Mouse (Mus musculus) embryonic fibroblast, embryonic 13.5 days (primary cell): Measurements from ENCODE around the gene 1700034I23Rik.

Experiments used
- CTCF ChIP-seq: IDR thresholded peaks from 2 replicates; pipeline ENCODE4 v1.5.1; 2011; ENCODE audit warnings: mild to moderate bottlenecking, control low read depth, low read length, moderate library complexity, borderline replicate concordance; ENCODE audit not compliant: insufficient read depth
- POLR2A ChIP-seq: IDR thresholded peaks from 2 replicates; pipeline ENCODE4 v1.6.1; 2011; ENCODE audit warnings: low read depth, mild to moderate bottlenecking, control low read depth, low read length, moderate library complexity

- no peak for TF ChIP-seq POLR2A
- TF ChIP-seq CTCF = no peak
These were observed 36.2 kb upstream of the 1700034I23Rik start for GRCm38 (mm10) chr3:40938592-40938991.
